Mouse (Mus musculus): ENCODE results near the gene 1700025G04Rik. TPM values are rescaled to one million over a fixed set of nuclear protein-coding genes. Genes with fewer than 3 reads are reported as not detected.

The 1700025G04Rik gene
- total RNA-seq, 2 experiments from 2014 or later = 82.4 to 91.7 TPM

- DNase-seq (ENCODE audit: low spot score in 2 of 2) = no peak
These were observed 91.2 kb downstream of the 1700025G04Rik start for GRCm38 (mm10) chr1:151998721-151999206.

GRCm38 (mm10) chr1:151997591-151997990, 92.3 kb downstream of the 1700025G04Rik start:
- DNase-seq (ENCODE audit: low spot score in 2 of 2) = no peak

DNA sequence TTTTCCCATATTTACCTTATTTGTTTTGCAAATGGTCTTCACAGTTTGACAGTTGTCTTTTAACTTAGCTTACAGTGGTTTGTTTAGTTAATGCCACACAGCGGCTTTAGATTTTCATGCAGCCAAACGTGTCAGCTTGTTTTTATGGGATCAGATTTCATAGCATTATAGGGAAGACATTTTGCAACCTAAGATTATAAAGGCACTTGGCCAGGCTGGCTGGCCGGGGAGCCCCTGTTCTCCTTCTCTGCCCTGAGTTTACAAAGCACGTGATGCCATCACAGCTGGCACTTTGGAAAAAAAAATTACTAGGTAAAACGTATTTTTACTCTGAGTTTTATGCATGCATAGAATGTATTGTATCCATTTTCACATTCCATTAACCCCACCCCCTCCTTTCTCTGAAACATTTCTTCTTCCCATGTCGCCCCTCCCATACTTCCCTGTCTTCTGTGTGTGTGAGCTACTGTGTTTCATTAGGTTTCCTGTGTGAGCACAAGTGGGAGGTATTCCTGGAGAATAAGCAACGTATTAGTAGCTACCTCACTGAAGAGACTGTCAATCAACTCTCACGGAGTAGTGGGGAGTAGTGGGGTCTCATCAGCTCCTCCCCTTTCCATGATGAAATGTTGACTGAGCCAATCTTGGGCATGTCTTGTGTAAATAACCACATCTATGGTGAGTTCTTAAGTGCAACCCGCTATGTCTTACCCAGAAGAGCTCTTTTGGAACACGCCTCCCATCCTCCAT, 93.8 kb downstream of the 1700025G04Rik start:
- no peak for DNase-seq (ENCODE audit: low spot score in 2 of 2)

- no peak for DNase-seq (ENCODE audit: low spot score in 2 of 2)
These were observed 95.7 kb downstream of the 1700025G04Rik start for GRCm38 (mm10) chr1:151994271-151994670.

DNA sequence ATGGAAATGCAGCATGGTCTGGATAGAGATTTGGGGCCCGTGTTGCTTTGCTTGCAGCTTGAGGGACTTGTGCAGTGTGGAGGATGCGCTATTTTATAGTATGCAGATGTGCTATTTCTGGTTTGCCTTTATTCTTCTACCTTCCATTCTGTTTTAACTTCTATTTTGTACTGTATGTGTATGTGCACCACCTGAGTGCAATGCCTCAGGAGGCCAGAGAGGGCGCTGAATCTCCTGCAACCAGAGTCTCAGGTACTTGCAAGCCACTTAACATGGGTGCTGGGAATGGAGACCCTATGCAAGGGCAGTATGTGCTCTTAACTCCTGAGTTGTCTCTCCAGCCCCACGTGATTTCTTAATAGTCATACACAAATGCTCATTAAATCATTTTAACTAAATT, 98.4 kb downstream of the 1700025G04Rik start:
- no peak for DNase-seq (ENCODE audit: low spot score in 2 of 2)

DNA sequence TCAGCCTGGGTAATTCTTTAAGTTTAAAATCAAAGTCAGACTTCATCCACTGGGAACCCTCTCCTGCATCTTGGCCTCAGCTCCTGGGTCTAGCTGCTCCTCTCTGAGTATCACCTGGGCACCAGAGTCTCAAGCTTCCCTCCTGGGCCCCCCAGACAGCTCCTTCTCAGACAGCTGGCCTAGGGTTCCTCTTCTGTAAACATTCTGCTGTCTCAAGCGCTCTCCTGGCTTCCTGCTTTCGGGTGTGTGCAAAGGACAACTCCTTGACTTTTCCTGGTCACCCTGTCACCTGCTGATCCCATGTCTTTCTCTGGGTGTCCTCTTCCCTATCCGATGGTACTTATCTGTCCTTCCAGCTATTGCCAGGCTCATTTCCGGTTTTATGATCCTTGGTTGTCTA, 99.3 kb downstream of the 1700025G04Rik start:
- DNase-seq (ENCODE audit: low spot score in 2 of 2) = no peak

- DNase-seq (ENCODE audit: low spot score in 2 of 2) = no peak
These were observed 101.2 kb downstream of the 1700025G04Rik start for GRCm38 (mm10) chr1:151988713-151989112.

DNA sequence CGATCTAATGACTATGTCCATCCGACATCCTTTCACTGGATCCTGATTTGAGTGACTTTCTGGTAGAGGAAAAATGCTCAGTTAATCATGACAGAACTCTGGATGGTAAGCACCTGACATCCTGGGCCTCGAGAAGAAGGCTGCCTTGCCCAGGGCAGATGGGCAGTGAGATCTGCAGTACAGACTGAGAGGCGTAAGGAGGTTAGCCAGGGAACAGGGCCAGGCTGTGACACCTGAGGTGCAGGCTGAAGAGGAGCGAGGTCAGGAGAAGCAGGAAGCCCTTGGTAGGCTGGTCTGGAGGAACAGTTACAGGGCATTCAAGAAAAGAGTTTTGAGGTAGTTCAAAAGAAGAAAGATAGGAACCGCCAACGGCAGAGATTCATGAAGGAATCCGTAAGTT, 101.9 kb downstream of the 1700025G04Rik start:
- no peak for DNase-seq (ENCODE audit: low spot score in 2 of 2)

DNA sequence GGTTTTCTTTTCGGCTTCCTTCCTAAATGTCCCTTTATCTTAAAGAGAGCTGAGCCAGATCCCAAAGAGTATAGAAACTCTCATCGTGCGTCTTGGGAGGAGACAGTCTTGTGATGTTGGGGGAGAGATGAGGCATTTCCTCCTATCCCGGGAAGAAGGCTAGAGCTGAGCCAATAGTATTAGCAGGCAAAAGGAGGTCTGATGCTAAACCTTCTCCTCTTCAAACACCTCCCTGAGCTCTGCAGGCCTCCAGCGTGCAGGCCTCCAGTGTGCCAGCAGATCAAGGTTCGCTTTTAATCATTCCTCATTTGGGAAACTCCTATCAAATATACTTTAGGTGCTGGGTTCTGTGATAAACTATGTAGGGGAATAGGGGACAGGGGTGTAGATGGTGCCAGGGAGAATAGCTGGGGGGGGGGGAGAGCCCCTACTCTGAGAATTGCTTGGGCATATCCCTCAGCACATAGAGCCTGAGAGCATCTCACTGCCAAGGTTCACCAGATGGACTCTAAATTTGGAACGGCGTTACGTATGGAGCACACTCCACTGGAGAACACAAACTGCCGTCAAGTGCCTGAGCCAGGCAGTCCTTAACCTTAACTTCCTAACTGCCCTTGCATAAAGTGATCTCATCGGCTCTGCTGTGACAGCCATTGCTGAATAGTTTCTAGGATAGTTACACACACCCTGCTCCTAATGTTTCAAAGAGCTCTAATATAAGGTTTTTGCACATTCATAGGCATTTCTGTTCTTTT, 103.7 kb downstream of the 1700025G04Rik start:
- no peak for DNase-seq (ENCODE audit: low spot score in 2 of 2)

- no peak for DNase-seq (ENCODE audit: low spot score in 2 of 2)
These were observed 104.9 kb downstream of the 1700025G04Rik start for GRCm38 (mm10) chr1:151985056-151985455.

DNA sequence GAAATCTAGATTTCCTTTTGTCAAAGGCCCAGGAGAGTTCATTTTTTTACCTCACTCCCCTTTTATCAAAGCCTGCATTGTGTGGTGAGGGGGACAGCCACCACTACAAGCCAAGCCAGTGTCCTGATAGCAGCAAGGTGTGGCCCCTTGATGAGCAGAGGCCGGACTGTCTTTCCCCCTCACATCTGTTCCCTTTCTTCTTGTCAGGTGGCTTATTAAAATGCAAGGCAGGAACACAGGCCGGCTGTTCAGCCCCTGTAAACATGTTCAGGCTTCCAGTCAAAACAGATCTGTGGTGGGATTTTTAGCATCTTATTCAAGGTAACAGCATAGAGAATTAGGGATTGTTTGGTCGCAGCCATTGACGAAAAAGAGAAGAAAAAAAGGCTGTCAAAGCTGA, 105.9 kb downstream of the 1700025G04Rik start:
- no peak for DNase-seq (ENCODE audit: low spot score in 2 of 2)

DNA sequence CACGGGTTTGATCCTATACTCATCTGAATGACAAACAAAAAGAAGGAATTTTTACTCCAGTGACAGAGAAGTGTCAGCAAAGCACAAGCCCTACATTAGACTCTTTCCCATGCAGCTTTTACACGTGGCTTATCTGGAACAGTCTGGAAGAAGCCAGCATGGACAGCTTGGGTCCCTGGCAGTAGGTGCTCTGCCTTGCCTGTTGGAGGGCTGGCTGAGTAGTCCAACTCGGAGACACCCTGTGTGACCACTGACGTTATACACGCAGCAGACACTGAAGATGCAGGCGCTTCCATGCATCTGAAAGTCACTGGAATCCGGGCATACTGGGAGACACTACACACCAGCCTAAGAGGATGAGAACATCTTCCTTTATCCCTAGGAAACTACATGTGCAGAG, 109.4 kb downstream of the 1700025G04Rik start:
- DNase-seq (ENCODE audit: low spot score in 2 of 2) = no peak

- DNase-seq (ENCODE audit: low spot score in 2 of 2) = no peak
These were observed 110.0 kb downstream of the 1700025G04Rik start for GRCm38 (mm10) chr1:151979803-151980456.

GRCm38 (mm10) chr1:151978751-151979150, 111.2 kb downstream of the 1700025G04Rik start:
- no peak for DNase-seq (ENCODE audit: low spot score in 2 of 2)

GRCm38 (mm10) chr1:151977596-151977995, 112.3 kb downstream of the 1700025G04Rik start:
- DNase-seq (ENCODE audit: low spot score in 2 of 2) = no peak

GRCm38 (mm10) chr1:151976850-151977249, 113.1 kb downstream of the 1700025G04Rik start:
- no peak for DNase-seq (ENCODE audit: low spot score in 2 of 2)

DNA sequence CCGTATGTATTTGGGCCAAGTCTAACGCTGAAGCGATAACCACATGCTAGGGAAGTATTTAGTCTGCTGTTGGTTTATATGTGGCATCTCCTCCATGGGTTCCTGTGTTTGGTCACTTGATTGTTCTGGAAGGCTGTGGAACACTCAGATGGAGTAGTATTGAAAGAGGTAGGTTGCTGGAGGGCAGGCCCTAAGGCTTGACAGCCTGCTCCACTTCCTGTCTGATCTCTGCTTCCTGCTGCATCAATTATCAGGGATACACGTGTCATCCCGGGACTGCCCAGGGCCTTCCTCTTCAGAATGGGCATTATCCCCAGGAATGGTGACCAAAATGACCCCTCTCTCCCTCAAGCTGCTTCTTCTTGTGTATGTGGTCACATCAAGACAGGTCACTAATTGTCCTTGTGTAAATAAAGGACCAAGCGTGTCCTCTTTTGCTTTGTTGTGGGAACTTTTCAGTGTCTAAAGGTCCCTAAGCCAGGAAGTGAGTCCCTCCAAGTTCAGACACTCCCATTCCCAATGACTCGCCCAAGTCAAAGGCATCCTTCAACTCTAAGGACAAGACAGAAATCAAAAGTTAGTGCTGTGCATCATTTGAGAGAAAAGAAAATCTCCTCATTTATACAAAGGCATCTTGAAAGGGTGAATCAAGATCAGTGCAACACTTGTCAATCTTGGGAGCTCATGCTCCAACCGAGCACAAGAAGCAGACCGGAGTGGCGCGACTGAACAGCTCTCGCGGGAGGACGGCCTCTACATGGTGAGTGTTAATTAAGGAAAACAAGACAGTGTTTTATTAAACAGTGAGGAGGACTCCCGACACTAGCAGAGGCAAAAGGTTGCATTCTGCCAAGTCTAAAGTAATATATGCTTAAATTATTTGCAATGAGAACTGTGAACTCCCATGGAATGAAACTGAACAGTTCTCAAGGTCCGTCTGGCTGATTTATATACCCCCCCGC, 114.2 kb downstream of the 1700025G04Rik start:
- DNase-seq (ENCODE audit: low spot score in 2 of 2) = no peak

GRCm38 (mm10) chr1:151974887-151975286, 115.0 kb downstream of the 1700025G04Rik start:
- no peak for DNase-seq (ENCODE audit: low spot score in 2 of 2)

- no peak for DNase-seq (ENCODE audit: low spot score in 2 of 2)
These were observed 115.5 kb downstream of the 1700025G04Rik start for GRCm38 (mm10) chr1:151974424-151974823.

DNA sequence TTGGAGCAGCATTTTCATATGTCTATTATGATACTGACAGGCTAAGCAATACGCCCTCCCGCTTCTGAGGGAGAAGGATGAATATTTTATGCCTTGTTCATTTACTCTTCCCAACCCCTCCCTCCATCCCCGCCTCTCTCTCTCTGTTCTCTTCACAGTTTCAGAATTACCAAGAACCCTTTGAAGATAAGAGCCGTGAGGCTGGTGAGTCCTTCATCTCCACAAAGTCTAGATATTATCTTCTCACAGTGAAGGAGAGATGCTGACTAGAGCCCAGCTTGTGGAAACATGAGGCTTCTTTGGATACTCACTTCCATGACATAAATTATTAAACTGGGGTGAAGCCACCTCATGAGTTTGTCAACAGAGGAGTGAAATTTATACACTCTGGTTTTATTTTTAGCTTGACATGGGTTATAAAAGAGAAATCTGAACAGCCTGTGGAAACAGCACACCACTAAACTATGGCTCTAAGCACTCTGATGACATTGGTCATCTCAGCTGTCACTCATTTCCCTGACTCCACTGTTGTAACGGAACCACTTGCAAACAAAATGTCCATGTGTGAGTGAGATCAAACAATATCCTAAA, 116.7 kb downstream of the 1700025G04Rik start:
- DNase-seq (ENCODE audit: low spot score in 2 of 2) = no peak

All from adrenal gland, postnatal 4 days (tissue).